Mouse (Mus musculus): ENCODE measurements at regions not wholly inside any gene's neighbourhood (a gene's known extent, or its start where the extent isn't known, plus 50 kb on each side); places are given as distances from the start of the nearest gene placed in this dataset.

GRCm38 (mm10) chr14:48942882-48943281 is 123.0 kb upstream of the Ap5m1 start:
- CTCF ChIA-PET = no interaction called here
- POLR2A ChIA-PET = interaction anchor here in 2 of 4 experiments (0.6 to 1.3 kb wide), 2 partner anchors 24 to 55 kb away, joined by 3 to 6 read pairs; no protein-coding TSS in a partner anchor

- CTCF ChIA-PET = no interaction called here
- POLR2A ChIA-PET = no interaction called here
These were observed 135.0 kb upstream of the Ap5m1 start for GRCm38 (mm10) chr14:48930886-48931285.

- ChIA-PET POLR2A (no interaction called here), CTCF (interaction anchor here in 1 of 4 experiments (0.6 kb wide), 1 partner anchor 22 kb away, joined by 3 read pairs; no protein-coding TSS in a partner anchor)
These were observed 140.0 kb upstream of the Ap5m1 start for GRCm38 (mm10) chr14:48925870-48926269.

- CTCF ChIA-PET = no interaction called here
- POLR2A ChIA-PET = interaction anchor here in 1 of 4 experiments (0.7 kb wide), 1 partner anchor 17 kb away, joined by 3 read pairs; no protein-coding TSS in a partner anchor
These were observed 156.5 kb upstream of the Ap5m1 start for GRCm38 (mm10) chr14:48909420-48909819.

- CTCF ChIA-PET = interaction anchor here in 1 of 4 experiments (1.3 kb wide), 1 partner anchor 19 kb away, joined by 3 read pairs; no protein-coding TSS in a partner anchor
- POLR2A ChIA-PET = no interaction called here
These were observed 157.8 kb upstream of the Ap5m1 start for GRCm38 (mm10) chr14:48907991-48908698.

- ChIA-PET CTCF (interaction anchor here in 1 of 4 experiments (1.3 kb wide), 1 partner anchor 18 kb away, joined by 3 read pairs; no protein-coding TSS in a partner anchor), POLR2A (interaction anchor here in 1 of 4 experiments (1.3 kb wide), 1 partner anchor 91 kb away, joined by 3 read pairs; no protein-coding TSS in a partner anchor)
These were observed 158.4 kb upstream of the Ap5m1 start for GRCm38 (mm10) chr14:48907403-48907973.

- ChIA-PET CTCF (interaction anchor here in 1 of 4 experiments (1.3 kb wide), 1 partner anchor 18 kb away, joined by 3 read pairs; no protein-coding TSS in a partner anchor), POLR2A (interaction anchor here in 2 of 4 experiments (0.6 to 1.3 kb wide), 2 partner anchors 92 to 250 kb away, joined by 3 read pairs; no protein-coding TSS in a partner anchor)
These were observed 158.9 kb upstream of the Ap5m1 start for GRCm38 (mm10) chr14:48906956-48907355.

- CTCF ChIA-PET = interaction anchor here in 1 of 4 experiments (0.7 kb wide), 1 partner anchor 64 kb away, joined by 4 read pairs; no protein-coding TSS in a partner anchor
- POLR2A ChIA-PET = interaction anchor here in 2 of 4 experiments (1.1 to 1.4 kb wide), 2 partner anchors 266 to 267 kb away, joined by 3 read pairs; no protein-coding TSS in a partner anchor
These were observed 161.3 kb upstream of the Ap5m1 start for GRCm38 (mm10) chr14:48904576-48904975.

- ChIA-PET POLR2A (interaction anchor here in 1 of 4 experiments (0.7 to 1.4 kb wide), 3 partner anchors 64 to 315 kb away, joined by 3 read pairs; no protein-coding TSS in a partner anchor), CTCF (interaction anchor here in 1 of 4 experiments (0.7 kb wide), 1 partner anchor 275 kb away, joined by 6 read pairs; no protein-coding TSS in a partner anchor)
These were observed 162.4 kb upstream of the Ap5m1 start for GRCm38 (mm10) chr14:48903526-48903925.

GRCm38 (mm10) chr14:48900201-48900600 is 165.7 kb upstream of the Ap5m1 start:
- CTCF ChIA-PET = interaction anchor here in 1 of 4 experiments (0.9 kb wide), 1 partner anchor 254 kb away, joined by 3 read pairs; no protein-coding TSS in a partner anchor
- POLR2A ChIA-PET = no interaction called here

- CTCF ChIA-PET = interaction anchor here in 1 of 4 experiments (0.5 kb wide), 1 partner anchor 373 kb away, joined by 4 read pairs; no protein-coding TSS in a partner anchor
- POLR2A ChIA-PET = interaction anchor here in 1 of 4 experiments (0.5 kb wide), 1 partner anchor 1364 kb away, joined by 3 read pairs; no protein-coding TSS in a partner anchor
These were observed 168.8 kb upstream of the Ap5m1 start for GRCm38 (mm10) chr14:48897140-48897539.

- ChIA-PET POLR2A (no interaction called here), CTCF (interaction anchor here in 1 of 4 experiments (0.5 kb wide), 1 partner anchor 187 kb away, joined by 3 read pairs; no protein-coding TSS in a partner anchor)
These were observed 169.7 kb upstream of the Ap5m1 start for GRCm38 (mm10) chr14:48896235-48896634.

GRCm38 (mm10) chr14:48891216-48891615 is 174.7 kb upstream of the Ap5m1 start:
- ChIA-PET CTCF (interaction anchor here in 1 of 4 experiments (0.7 kb wide), 1 partner anchor 94 kb away, joined by 9 read pairs; no protein-coding TSS in a partner anchor), POLR2A (no interaction called here)

GRCm38 (mm10) chr14:48888954-48889353 is 176.9 kb upstream of the Ap5m1 start:
- ChIA-PET CTCF (interaction anchor here in 3 of 4 experiments (0.6 to 1.4 kb wide), 16 partner anchors 11 to 558 kb away, joined by 3 to 5 read pairs (median 3); no protein-coding TSS in a partner anchor), POLR2A (interaction anchor here in 3 of 4 experiments (0.5 to 0.8 kb wide), 3 partner anchors 97 to 233 kb away, joined by 3 to 4 read pairs (median 3); no protein-coding TSS in a partner anchor)

- ChIA-PET POLR2A (no interaction called here), CTCF (no interaction called here)
These were observed 185.9 kb upstream of the Ap5m1 start for GRCm38 (mm10) chr14:48880041-48880440.

- ChIA-PET CTCF (interaction anchor here in 3 of 4 experiments (0.6 to 1.6 kb wide), 3 partner anchors 11 to 389 kb away, joined by 4 to 6 read pairs (median 4); no protein-coding TSS in a partner anchor), POLR2A (no interaction called here)
These were observed 187.8 kb upstream of the Ap5m1 start for GRCm38 (mm10) chr14:48877998-48878657.

- POLR2A ChIA-PET = interaction anchor here in 1 of 4 experiments (0.6 kb wide), 1 partner anchor 71 kb away, joined by 3 read pairs; no protein-coding TSS in a partner anchor
- CTCF ChIA-PET = no interaction called here
These were observed 194.6 kb upstream of the Ap5m1 start for GRCm38 (mm10) chr14:48871313-48871712.

GRCm38 (mm10) chr14:48869956-48870355 is 195.9 kb upstream of the Ap5m1 start:
- ChIA-PET CTCF (no interaction called here), POLR2A (interaction anchor here in 1 of 4 experiments (0.7 kb wide), 1 partner anchor 216 kb away, joined by 3 read pairs; no protein-coding TSS in a partner anchor)

GRCm38 (mm10) chr14:48855453-48855852 is 181.8 kb upstream of the Otx2 start:
- ChIA-PET POLR2A (no interaction called here), CTCF (interaction anchor here in 1 of 4 experiments (0.6 kb wide), 1 partner anchor 601 kb away, joined by 3 read pairs; no protein-coding TSS in a partner anchor)

All from embryonic stem cell, embryonic (primary cell).